Mouse (Mus musculus): ENCODE data around the gene Ctdnep1. TPM values are rescaled to one million over a fixed set of nuclear protein-coding genes. Genes with fewer than 3 reads are reported as not detected.

The Ctdnep1 gene
- polyA plus RNA-seq, 1 experiment from 2014 or later = 22.3 TPM

MicroRNA genes within 50 kb of the gene (microRNA counts, 519-probe panel; counts per million panel counts)
- 19.7 counts per million for microRNA mmu-miR-324-3p
- microRNA mmu-miR-324-5p = 2,537 counts per million, percentile 54 among the panel's probes with 10 or more counts

Small RNA genes lying within 50 kb of the gene (microRNA-seq; reads per million reads assigned to microRNA genes)
- gene Gm44349 (not detected), gene Mir324 (2,464 reads per million, percentile 84 among the genes with 10 or more reads in this experiment)

Other genes starting within 250 kb of the Ctdnep1 start
- gene Polr2a, start 222.5 kb upstream of the Ctdnep1 start, polyA plus RNA-seq (2015; fragmentation: Nextera tagmentation; extraction: Ambion mirVana) = 26.7 and 31.6 TPM in 2 replicates
- gene Slc35g3, start 219.2 kb upstream of the Ctdnep1 start, polyA plus RNA-seq (2015; fragmentation: Nextera tagmentation; extraction: Ambion mirVana) = 0.19 and 0.26 TPM in 2 replicates
- 2.6 and 3.0 TPM in 2 replicates for gene Zbtb4, start 215.2 kb upstream of the Ctdnep1 start, polyA plus RNA-seq (2015; fragmentation: Nextera tagmentation; extraction: Ambion mirVana)
- 15.7 and 15.8 TPM in 2 replicates for gene Chrnb1, start 185.2 kb upstream of the Ctdnep1 start, polyA plus RNA-seq (2015; fragmentation: Nextera tagmentation; extraction: Ambion mirVana)
- gene Fgf11, start 179.3 kb upstream of the Ctdnep1 start, polyA plus RNA-seq (2015; fragmentation: Nextera tagmentation; extraction: Ambion mirVana) = 1.2 and 1.3 TPM in 2 replicates
- gene Tmem102, start 175.5 kb upstream of the Ctdnep1 start, polyA plus RNA-seq (2015; fragmentation: Nextera tagmentation; extraction: Ambion mirVana) = 6.3 and 7.3 TPM in 2 replicates
- gene Gm39566, start 165.9 kb upstream of the Ctdnep1 start, polyA plus RNA-seq (2015; fragmentation: Nextera tagmentation; extraction: Ambion mirVana) = not detected in 2 replicates
- gene Spem2, start 162.7 kb upstream of the Ctdnep1 start, polyA plus RNA-seq (2015; fragmentation: Nextera tagmentation; extraction: Ambion mirVana) = not detected in 2 replicates
- not detected in 2 replicates for gene Spem1, start 159.0 kb upstream of the Ctdnep1 start, polyA plus RNA-seq (2015; fragmentation: Nextera tagmentation; extraction: Ambion mirVana)
- gene Nlgn2, start 143.4 kb upstream of the Ctdnep1 start, polyA plus RNA-seq (2015; fragmentation: Nextera tagmentation; extraction: Ambion mirVana) = 5.5 and 6.5 TPM in 2 replicates
- 434 and 473 TPM in 2 replicates for gene Tmem256, start 142.6 kb upstream of the Ctdnep1 start, polyA plus RNA-seq (2015; fragmentation: Nextera tagmentation; extraction: Ambion mirVana)
- gene Plscr3, start 134.8 kb upstream of the Ctdnep1 start, polyA plus RNA-seq (2015; fragmentation: Nextera tagmentation; extraction: Ambion mirVana) = 110 and 119 TPM in 2 replicates
- 9.2 and 9.6 TPM in 2 replicates for gene Tnk1, start 122.4 kb upstream of the Ctdnep1 start, polyA plus RNA-seq (2015; fragmentation: Nextera tagmentation; extraction: Ambion mirVana)
- gene Tmem95, start 103.1 kb upstream of the Ctdnep1 start, polyA plus RNA-seq (2015; fragmentation: Nextera tagmentation; extraction: Ambion mirVana) = not detected in 2 replicates
- 8.1 and 8.6 TPM in 2 replicates for gene Kctd11, start 99.8 kb upstream of the Ctdnep1 start, polyA plus RNA-seq (2015; fragmentation: Nextera tagmentation; extraction: Ambion mirVana)
- 1.4 and 5.0 TPM in 2 replicates for gene Acap1, start 85.6 kb upstream of the Ctdnep1 start, polyA plus RNA-seq (2015; fragmentation: Nextera tagmentation; extraction: Ambion mirVana)
- 11.9 and 13.0 TPM in 2 replicates for gene 2810408A11Rik, start 80.2 kb upstream of the Ctdnep1 start, polyA plus RNA-seq (2015; fragmentation: Nextera tagmentation; extraction: Ambion mirVana)
- gene Neurl4, start 80.1 kb upstream of the Ctdnep1 start, polyA plus RNA-seq (2015; fragmentation: Nextera tagmentation; extraction: Ambion mirVana) = 7.1 and 8.0 TPM in 2 replicates
- 81.7 and 82.2 TPM in 2 replicates for gene Gps2, start 67.3 kb upstream of the Ctdnep1 start, polyA plus RNA-seq (2015; fragmentation: Nextera tagmentation; extraction: Ambion mirVana)
- 1,673 and 1,693 TPM in 2 replicates for gene Eif5a, start 59.2 kb upstream of the Ctdnep1 start, polyA plus RNA-seq (2015; fragmentation: Nextera tagmentation; extraction: Ambion mirVana)
- 2.8 and 3.0 TPM in 2 replicates for gene Ybx2, start 45.4 kb upstream of the Ctdnep1 start, polyA plus RNA-seq (2015; fragmentation: Nextera tagmentation; extraction: Ambion mirVana)
- 18.0 and 20.6 TPM in 2 replicates for gene Slc2a4, start 33.0 kb upstream of the Ctdnep1 start, polyA plus RNA-seq (2015; fragmentation: Nextera tagmentation; extraction: Ambion mirVana)
- gene Cldn7, start 16.4 kb upstream of the Ctdnep1 start, polyA plus RNA-seq (2015; fragmentation: Nextera tagmentation; extraction: Ambion mirVana) = 154 and 170 TPM in 2 replicates
- gene Elp5, start 1.4 kb downstream of the Ctdnep1 start, polyA plus RNA-seq (2015; fragmentation: Nextera tagmentation; extraction: Ambion mirVana) = 106 and 111 TPM in 2 replicates
- 453 and 455 TPM in 2 replicates for gene Gabarap, start 10.0 kb downstream of the Ctdnep1 start, polyA plus RNA-seq (2015; fragmentation: Nextera tagmentation; extraction: Ambion mirVana)
- gene Phf23, start 14.6 kb downstream of the Ctdnep1 start, polyA plus RNA-seq (2015; fragmentation: Nextera tagmentation; extraction: Ambion mirVana) = 75.0 and 78.2 TPM in 2 replicates
- 34.7 and 40.3 TPM in 2 replicates for gene Dvl2, start 19.4 kb downstream of the Ctdnep1 start, polyA plus RNA-seq (2015; fragmentation: Nextera tagmentation; extraction: Ambion mirVana)
- gene Acadvl, start 34.3 kb downstream of the Ctdnep1 start, polyA plus RNA-seq (2015; fragmentation: Nextera tagmentation; extraction: Ambion mirVana) = 73.9 and 81.3 TPM in 2 replicates
- gene Dlg4, start 35.8 kb downstream of the Ctdnep1 start, polyA plus RNA-seq (2015; fragmentation: Nextera tagmentation; extraction: Ambion mirVana) = 5.6 and 5.9 TPM in 2 replicates
- gene Asgr1, start 72.9 kb downstream of the Ctdnep1 start, polyA plus RNA-seq (2015; fragmentation: Nextera tagmentation; extraction: Ambion mirVana) = 0.23 and 0.29 TPM in 2 replicates
- gene Asgr2, start 111.5 kb downstream of the Ctdnep1 start, polyA plus RNA-seq (2015; fragmentation: Nextera tagmentation; extraction: Ambion mirVana) = 0.19 and 0.47 TPM in 2 replicates
- gene Mgl2, start 149.2 kb downstream of the Ctdnep1 start, polyA plus RNA-seq (2015; fragmentation: Nextera tagmentation; extraction: Ambion mirVana) = 3.9 and 4.3 TPM in 2 replicates
- 0.65 and 1.2 TPM in 2 replicates for gene Clec10a, start 175.0 kb downstream of the Ctdnep1 start, polyA plus RNA-seq (2015; fragmentation: Nextera tagmentation; extraction: Ambion mirVana)
- 0.79 and 1.1 TPM in 2 replicates for gene Slc16a11, start 231.6 kb downstream of the Ctdnep1 start, polyA plus RNA-seq (2015; fragmentation: Nextera tagmentation; extraction: Ambion mirVana)
- 5.5 and 6.0 TPM in 2 replicates for gene Slc16a13, start 239.9 kb downstream of the Ctdnep1 start, polyA plus RNA-seq (2015; fragmentation: Nextera tagmentation; extraction: Ambion mirVana)
- 30.2 and 33.9 TPM in 2 replicates for gene Bcl6b, start 248.6 kb downstream of the Ctdnep1 start, polyA plus RNA-seq (2015; fragmentation: Nextera tagmentation; extraction: Ambion mirVana)